Mouse (Mus musculus) testis, adult 10 weeks (tissue): ENCODE results near the gene Nol8. TPM values are rescaled to one million over a fixed set of nuclear protein-coding genes. Genes with fewer than 3 reads are reported as not detected.

ENCODE experiments used
- polyA plus RNA-seq: library from polyadenylated mRNA; stranded (reverse); fragments of 350-450 nt; fragmentation: Illumina TruSeq; extraction: RNeasy Lipid Tissue Mini Kit (QIAGEN cat#74804); gene quantifications from one replicate; pipeline ENCODE4 v1.2.3, GENCODE M21; 2014; ENCODE audit warnings: low read depth, low replicate concordance

Gene Nol8
- 448 TPM for polyA plus RNA-seq

GRCm38 (mm10) chr13:49652481-49653179, at the start of gene Nol8, which contains the start of gene Cenpp:
Gene Nol8, plus strand, starts transcription at chr13:49653078.
Gene Cenpp, minus strand, starts transcription at chr13:49652785.

GRCm38 (mm10) chr13:49607714-49608113, 45.2 kb upstream of the Nol8 start, which contains the start of gene Ogn:
Gene Ogn, plus strand, starts transcription at chr13:49608046.

GRCm38 (mm10) chr13:49681351-49682232, 28.7 kb downstream of the Nol8 start, which contains the start of gene Iars:
Gene Iars, plus strand, starts transcription at chr13:49682100.

Other genes with a start within 250 kb of the Nol8 start
- gene Ippk, start 231.8 kb upstream of the Nol8 start, polyA plus RNA-seq: 8.6 TPM
- gene Tes3-ps, start 159.8 kb upstream of the Nol8 start, polyA plus RNA-seq: 5.6 TPM
- 7.2 TPM for gene Ecm2, start 148.3 kb upstream of the Nol8 start, polyA plus RNA-seq
- 4.7 TPM for gene Aspn, start 108.6 kb upstream of the Nol8 start, polyA plus RNA-seq
- 6.4 TPM for gene Omd, start 70.6 kb upstream of the Nol8 start, polyA plus RNA-seq
- gene Ogn, start 45.0 kb upstream of the Nol8 start, polyA plus RNA-seq: 47.0 TPM
- 122 TPM for gene Cenpp, start 293 bp upstream of the Nol8 start, polyA plus RNA-seq
- gene Iars, start 29.0 kb downstream of the Nol8 start, polyA plus RNA-seq: 23.0 TPM
- 47.0 TPM for gene Gm30302, start 145.9 kb downstream of the Nol8 start, polyA plus RNA-seq